Mouse (Mus musculus) embryo, embryonic 10.5 days (tissue): ENCODE data around the gene Sdk1.

Experiments used
- DNase-seq: peaks from one replicate; pipeline ENCODE4 v3.0.0-alpha.2; 2015; ENCODE audit warnings: low spot score

The Sdk1 gene

GRCm38 (mm10) chr5:142262060-142262459, 1020.8 kb downstream of the Sdk1 start:
- DNase-seq: no peak
